ENCODE assay signal across 29 mouse cellular contexts in the genomic region with DNA sequence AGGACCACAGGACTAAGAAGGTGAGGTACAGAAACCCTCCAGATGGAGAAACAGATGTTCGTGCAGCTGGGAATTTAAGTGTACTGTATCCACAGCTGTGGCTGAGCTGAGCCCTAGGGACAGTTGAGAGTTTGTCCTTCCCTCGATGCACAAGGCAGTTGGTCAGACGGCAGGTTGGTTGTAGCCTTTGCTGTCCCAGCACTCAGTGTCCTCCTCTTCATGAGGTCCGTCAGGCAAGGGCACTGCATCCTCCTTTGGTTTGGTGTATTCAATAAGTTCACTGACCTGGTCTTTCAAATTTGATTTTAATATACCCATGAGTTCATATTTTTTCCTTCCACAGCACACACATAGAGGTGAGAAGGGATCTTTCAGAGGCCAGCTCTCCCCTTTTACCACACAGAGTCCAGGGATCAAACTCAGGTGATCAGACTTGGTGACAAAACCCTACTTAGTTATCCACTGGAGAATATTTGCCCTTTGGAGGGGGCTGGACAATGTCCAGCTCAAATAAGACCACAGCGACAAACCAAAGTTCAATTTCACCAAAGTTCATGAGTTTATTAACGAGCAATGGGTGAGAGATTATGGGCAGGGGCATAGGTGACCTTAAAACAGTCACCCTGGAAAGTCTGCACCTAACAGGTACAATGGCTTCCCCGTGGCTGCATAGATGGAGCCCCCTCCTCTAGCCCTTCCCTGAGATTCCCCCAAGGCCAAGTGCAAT. TPM values are rescaled to one million over a fixed set of nuclear protein-coding genes. Genes with fewer than 3 reads are reported as not detected.
DNase-seq lines count a peak whose midpoint lies in the region; ATAC-seq and TF ChIP-seq lines count a peak whose summit lies in the region.
"Had no signal": no experiment of that assay in that cellular context is flagged by ENCODE, and none has a peak within 500 bp of the region (broad histone marks: within the 10 kb centered on the region; RNA-seq: fewer than 3 reads in every experiment).

No protein-coding gene starts in this region.

- TF ChIP-seq EP300 in liver, postnatal 0 days (IDR thresholded peaks at IDR 0.05; ENCODE audit: low read depth): no peak

- no peak overlapping the region for H3K4me2 ChIP-seq in liver, postnatal 0 days (ENCODE audit: low read depth, low read length)
- no peak overlapping the region for H3K4me2 ChIP-seq in liver, embryonic 11.5 days
- H3K4me2 ChIP-seq: embryonic facial prominence, embryonic 12.5 days; embryonic facial prominence, embryonic 15.5 days; heart, embryonic 13.5 days; hindbrain, embryonic 14.5 days had no signal

- H3K27ac ChIP-seq in liver, postnatal 0 days (ENCODE audit: low read depth): peak overlapping the region; percentile 72
- no peak overlapping the region for H3K27ac ChIP-seq in liver, embryonic 11.5 days (ENCODE audit: low read depth, low read length)
- H3K27ac ChIP-seq in testis, adult 2 months (ENCODE audit: control insufficient read depth, insufficient read depth, low read depth, low read length): no peak overlapping the region
- H3K27ac ChIP-seq: embryonic facial prominence, embryonic 12.5 days; embryonic facial prominence, embryonic 15.5 days; gastrocnemius, adult 2 months; heart, embryonic 13.5 days; hindbrain, embryonic 14.5 days had no signal

- WGBS in liver, postnatal 0 days (ENCODE audit: insufficient replicate concordance): 60% methylated on average over 7 of the region's 7 CpGs
- 74% methylated on average over 7 of the region's 7 CpGs for WGBS in liver, embryonic 11.5 days

- no peak overlapping the region for H3K9ac ChIP-seq in liver, postnatal 0 days (replicated peaks)
- no peak overlapping the region for H3K9ac ChIP-seq in liver, embryonic 11.5 days (ENCODE audit: low read depth, low read length)
- H3K9ac ChIP-seq: embryonic facial prominence, embryonic 12.5 days; embryonic facial prominence, embryonic 15.5 days; forebrain, postnatal 0 days; heart, embryonic 13.5 days; hindbrain, embryonic 14.5 days had no signal

- no peak for TF ChIP-seq POLR2A in testis, adult 2 months (IDR thresholded peaks at IDR 0.05; ENCODE audit: control insufficient read depth, low read depth, low read length)

- peaks cover 5% of the 10 kb centered on the region; the same call in 1 of the 2 replicates for H3K27me3 ChIP-seq in liver, postnatal 0 days (ENCODE audit: insufficient read depth, low read length)
- 0 out of 2 replicates have a peak, but pooled peaks cover 3% of the 10 kb centered on the region for H3K27me3 ChIP-seq in liver, embryonic 11.5 days (replicated peaks; ENCODE audit: control insufficient read depth, insufficient read depth, low read length)
- H3K27me3 ChIP-seq in testis, adult 2 months (ENCODE audit: control insufficient read depth, insufficient read depth, low read length): no peaks in the 10 kb centered on the region
- H3K27me3 ChIP-seq: embryonic facial prominence, embryonic 15.5 days had no signal

- ATAC-seq in liver, postnatal 0 days: peak; percentile 89
- no peak for ATAC-seq in liver, embryonic 11.5 days (replicated peaks; ENCODE audit: low FRiP score)
- ATAC-seq: CD4-positive, CD25-positive, alpha-beta regulatory T cell, adult 4 months; forebrain, embryonic 14.5 days; forebrain, postnatal 0 days had no signal

- no peak overlapping the region for H3K4me3 ChIP-seq in liver, postnatal 0 days (ENCODE audit: low read depth, low read length)
- no peak overlapping the region for H3K4me3 ChIP-seq in liver, embryonic 11.5 days (ENCODE audit: low read depth, low read length)
- H3K4me3 ChIP-seq in testis, adult 2 months (ENCODE audit: control insufficient read depth, low read depth, low read length): peak overlapping the region; percentile 62
- H3K4me3 ChIP-seq: embryonic facial prominence, embryonic 12.5 days; embryonic facial prominence, embryonic 15.5 days; gastrocnemius, adult 2 months; heart, embryonic 13.5 days had no signal

- no peak for TF ChIP-seq CTCF in liver, postnatal 0 days (IDR thresholded peaks at IDR 0.05; ENCODE audit: low read depth)
- no peak for TF ChIP-seq CTCF in testis, adult 2 months (IDR thresholded peaks at IDR 0.05; ENCODE audit: control insufficient read depth, insufficient read depth, insufficient replicate concordance, low read depth, low read length)

- H3K9me3 ChIP-seq in liver, postnatal 0 days (ENCODE audit: low read length): no peaks in the 10 kb centered on the region
- no peaks in the 10 kb centered on the region for H3K9me3 ChIP-seq in liver, embryonic 11.5 days (ENCODE audit: control insufficient read depth, low read length)
- H3K9me3 ChIP-seq: embryonic facial prominence, embryonic 12.5 days; embryonic facial prominence, embryonic 15.5 days; heart, embryonic 13.5 days had no signal

- peak; percentile 70 for DNase-seq in kidney, adult 9 months
- no peak for DNase-seq in kidney, postnatal 25 days
- DNase-seq in liver, postnatal 0 days: no peak
- DNase-seq in liver, embryonic 11.5 days (ENCODE audit: low spot score): no peak
- no peak for DNase-seq in testis, postnatal 14 days (ENCODE audit: low spot score)
- DNase-seq: adrenal gland, adult 2 months; adrenal gland, postnatal 14 days; cerebellum, adult 11 months; cerebellum, adult 2 months; cerebellum, adult 9-11 months; cerebellum, postnatal 25 days; forebrain, postnatal 0 days; gastrocnemius, adult 2 months; gastrocnemius, postnatal 14 days; heart, adult 18-20 months; heart, postnatal 14 days; heart, postnatal 4 days had no signal

- H3K4me1 ChIP-seq in liver, postnatal 0 days (ENCODE audit: insufficient read depth): peaks cover 3% of the 10 kb centered on the region; the same call in 1 of the 2 replicates
- no peaks in the 10 kb centered on the region for H3K4me1 ChIP-seq in liver, embryonic 11.5 days (replicated peaks; ENCODE audit: control insufficient read depth, insufficient read depth, low read length)
- H3K4me1 ChIP-seq in testis, adult 2 months (ENCODE audit: control insufficient read depth, insufficient read depth, low read length): peaks cover 3% of the 10 kb centered on the region
- H3K4me1 ChIP-seq: embryonic facial prominence, embryonic 12.5 days; embryonic facial prominence, embryonic 15.5 days; heart, embryonic 13.5 days had no signal

- H3K36me3 ChIP-seq in liver, postnatal 0 days (replicated peaks; ENCODE audit: insufficient read depth, low read length): no peaks in the 10 kb centered on the region
- no peaks in the 10 kb centered on the region for H3K36me3 ChIP-seq in liver, embryonic 11.5 days (ENCODE audit: control insufficient read depth, insufficient read depth, low read length)
- no peaks in the 10 kb centered on the region for H3K36me3 ChIP-seq in testis, adult 2 months (ENCODE audit: control insufficient read depth, insufficient read depth, low read length)
- H3K36me3 ChIP-seq: embryonic facial prominence, embryonic 12.5 days; embryonic facial prominence, embryonic 15.5 days; heart, embryonic 13.5 days had no signal

RNA-seq across cellular contexts. Expression of gene Fbxo3, which starts 19.6 kb away (rescaled TPM):
- polyA plus RNA-seq in liver, postnatal 0 days (2015; fragmentation: Nextera tagmentation; extraction: Ambion mirVana): 41.6 and 41.9 TPM in 2 replicates
- 75.0 and 85.9 TPM in 2 replicates for polyA plus RNA-seq in liver, embryonic 11.5 days (2014; fragmentation: Nextera tagmentation; extraction: Ambion mirVana)
- 20.7 and 27.4 TPM in 2 replicates for polyA plus RNA-seq in testis, adult 2 months (2012; rRNA removed)

RNA-seq across cellular contexts. Expression of gene 4931422A03Rik, which starts 20.2 kb away (rescaled TPM):
- 1.0 and 1.5 TPM in 2 replicates for polyA plus RNA-seq in liver, postnatal 0 days (2015; fragmentation: Nextera tagmentation; extraction: Ambion mirVana)
- polyA plus RNA-seq in liver, embryonic 11.5 days (2014; fragmentation: Nextera tagmentation; extraction: Ambion mirVana): 3.2 and 3.5 TPM in 2 replicates
- 50.4 and 58.4 TPM in 2 replicates for polyA plus RNA-seq in testis, adult 2 months (2012; rRNA removed)
- polyA plus RNA-seq: adrenal gland, adult 2 months; cerebellum, adult 2 months; frontal cortex, adult 2 months had no signal

RNA-seq across cellular contexts. Expression of gene Lmo2, which starts 50.2 kb away (rescaled TPM):
- 58.8 and 63.7 TPM in 2 replicates for polyA plus RNA-seq in liver, postnatal 0 days (2015; fragmentation: Nextera tagmentation; extraction: Ambion mirVana)
- 185 and 191 TPM in 2 replicates for polyA plus RNA-seq in liver, embryonic 11.5 days (2014; fragmentation: Nextera tagmentation; extraction: Ambion mirVana)
- polyA plus RNA-seq in testis, adult 2 months (2012; rRNA removed): 4.7 and 5.9 TPM in 2 replicates
- polyA plus RNA-seq: C2C12 had no signal

RNA-seq across cellular contexts. Expression of gene Gm10912, which starts 57.7 kb away (rescaled TPM):
- polyA plus RNA-seq in liver, postnatal 0 days (2015; fragmentation: Nextera tagmentation; extraction: Ambion mirVana): 0.11 TPM in 1 of 2 replicates, not detected in the other
- polyA plus RNA-seq in liver, embryonic 11.5 days (2014; fragmentation: Nextera tagmentation; extraction: Ambion mirVana): 0.10 TPM in 1 of 2 replicates, not detected in the other
- 0.58 and 0.90 TPM in 2 replicates for polyA plus RNA-seq in testis, adult 2 months (2012; rRNA removed)
- polyA plus RNA-seq: C2C12; embryonic facial prominence, embryonic 12.5 days; forebrain, embryonic 11.5 days; forebrain, embryonic 14.5 days; forebrain, postnatal 0 days; heart, embryonic 13.5 days; heart, embryonic 16.5 days; hindbrain, embryonic 11.5 days; hindbrain, embryonic 14.5 days had no signal

Comparison
In these comparisons a context has a peak if more than half of its experiments do, and no peak if none do; other contexts are left out.
1. RNA of gene 4931422A03Rik, which starts 20.2 kb away (polyA plus RNA-seq): 50.4 to 58.4 TPM in testis, adult 2 months; 3.2 to 3.5 TPM in liver, embryonic 11.5 days and 1.0 to 1.5 TPM in liver, postnatal 0 days; every median in the first group is over 10 times any median in the second.